Mouse (Mus musculus) hindbrain, embryonic 15.5 days (tissue): ENCODE measurements around the gene Mtor. TPM values are rescaled to one million over a fixed set of nuclear protein-coding genes. Genes with fewer than 3 reads are reported as not detected.

Source experiments
- ATAC-seq: fragments of 200-750 bp; cut with Nextera tagmentation; 2 replicates; pipeline ENCODE4 v1.8.0; 2017; ENCODE audit warnings: low read depth, moderate number of reproducible peaks, moderate TSS enrichment; ENCODE audit not compliant: low FRiP score
- H3K27ac ChIP-seq: fragments of 300-500 bp; sonication (generic); replicated peaks from 2 replicates; pipeline ENCODE4 v1.5.1; 2015; ENCODE audit warnings: mild to moderate bottlenecking, inconsistent platforms
- H3K27me3 ChIP-seq: fragments of 300-500 bp; sonication (generic); 2 replicates; pipeline ENCODE4 v1.6.1; 2015; ENCODE audit warnings: control low read depth, inconsistent platforms
- H3K36me3 ChIP-seq: fragments of 300-500 bp; sonication (generic); 2 replicates; pipeline ENCODE4 v1.6.1; 2015; ENCODE audit warnings: control low read depth, inconsistent platforms
- H3K4me1 ChIP-seq: fragments of 300-500 bp; sonication (generic); replicated peaks from 2 replicates; pipeline ENCODE4 v1.6.1; 2015; ENCODE audit warnings: control low read depth, inconsistent platforms
- H3K4me2 ChIP-seq: fragments of 300-500 bp; sonication (generic); 2 replicates; pipeline ENCODE4 v1.6.1; 2015; ENCODE audit warnings: moderate library complexity, mild to moderate bottlenecking, inconsistent platforms
- H3K4me3 ChIP-seq: fragments of 300-500 bp; sonication (generic); 2 replicates; pipeline ENCODE4 v1.5.1; 2015; ENCODE audit warnings: mild to moderate bottlenecking, inconsistent platforms
- H3K9ac ChIP-seq: fragments of 300-500 bp; sonication (generic); 2 replicates; pipeline ENCODE4 v1.6.1; 2015; ENCODE audit warnings: inconsistent platforms
- H3K9me3 ChIP-seq: fragments of 300-500 bp; sonication (generic); 2 replicates; pipeline ENCODE4 v1.6.1; 2016; ENCODE audit warnings: control low read depth, inconsistent platforms
- WGBS: fragments of 180-500 bp; shearing (Covaris S2); methylation state at CpG from one replicate; pipeline ENCODE4 v1.1.7; 2015; 5-methylcytosine and 5-hydroxymethylcytosine counted together
- polyA plus RNA-seq: library from polyadenylated mRNA; unstranded; fragments of >200 nt; fragmentation: Nextera tagmentation; extraction: Ambion mirVana; gene quantifications from 2 replicates; pipeline ENCODE4 v1.2.1, GENCODE M21; 2015

Mtor gene
- polyA plus RNA-seq, 1 experiment from 2014 or later: 22.7 TPM

- no peaks in the 10 kb centered on the region for H3K9me3 ChIP-seq
- WGBS: 88% methylated on average over 11 of the region's 11 CpGs
- H3K27ac ChIP-seq: no peak overlapping the region
- peaks cover 94% of the 10 kb centered on the region for H3K36me3 ChIP-seq
- no peaks in the 10 kb centered on the region for H3K4me1 ChIP-seq
- no peak overlapping the region for H3K4me2 ChIP-seq
- no peak overlapping the region for H3K9ac ChIP-seq
- H3K27me3 ChIP-seq: no peaks in the 10 kb centered on the region
- H3K4me3 ChIP-seq: no peak overlapping the region
- no peak for ATAC-seq
Observed at GRCm38 (mm10) chr4:148469487-148470252, 21.3 kb downstream of the Mtor start.

GRCm38 (mm10) chr4:148471363-148471806 lies 23.0 kb downstream of the Mtor start:
- ATAC-seq: no peak
- 57% methylated on average over 10 of the region's 10 CpGs for WGBS
- Histone ChIP-seq H3K9me3 (no peaks in the 10 kb centered on the region), H3K36me3 (peaks cover 94% of the 10 kb centered on the region), H3K4me2 (no peak overlapping the region), H3K9ac (no peak overlapping the region), H3K4me3 (no peak overlapping the region), H3K27ac (no peak overlapping the region), H3K4me1 (no peaks in the 10 kb centered on the region), H3K27me3 (no peaks in the 10 kb centered on the region)

- Histone ChIP-seq H3K9ac (no peak overlapping the region), H3K27me3 (no peaks in the 10 kb centered on the region), H3K4me3 (no peak overlapping the region), H3K9me3 (no peaks in the 10 kb centered on the region), H3K4me2 (no peak overlapping the region), H3K27ac (no peak overlapping the region), H3K36me3 (peaks cover 98% of the 10 kb centered on the region), H3K4me1 (no peaks in the 10 kb centered on the region)
- 94% methylated on average over 8 of the region's 8 CpGs for WGBS
- no peak for ATAC-seq
Observed at GRCm38 (mm10) chr4:148472436-148473174, 24.2 kb downstream of the Mtor start.

GRCm38 (mm10) chr4:148473496-148473895 lies 25.1 kb downstream of the Mtor start:
- H3K9me3 ChIP-seq: no peaks in the 10 kb centered on the region

GRCm38 (mm10) chr4:148480245-148480644 lies 31.8 kb downstream of the Mtor start:
- H3K9me3 ChIP-seq: no peaks in the 10 kb centered on the region
- no peak overlapping the region for H3K27ac ChIP-seq
- H3K4me2 ChIP-seq: no peak overlapping the region
- no peak for ATAC-seq
- H3K9ac ChIP-seq: no peak overlapping the region
- WGBS: 98% methylated on average over 2 of the region's 2 CpGs
- no peak overlapping the region for H3K4me3 ChIP-seq
- no peaks in the 10 kb centered on the region for H3K27me3 ChIP-seq
- peaks cover 92% of the 10 kb centered on the region for H3K36me3 ChIP-seq
- H3K4me1 ChIP-seq: no peaks in the 10 kb centered on the region

More at GRCm38 (mm10) chr4:148473496-148473895, 25.1 kb downstream of the Mtor start:
- WGBS: 85% methylated on average over 5 of the region's 5 CpGs
- Histone ChIP-seq H3K9ac (no peak overlapping the region), H3K4me3 (no peak overlapping the region), H3K36me3 (peaks cover 93% of the 10 kb centered on the region), H3K4me2 (no peak overlapping the region), H3K27ac (no peak overlapping the region), H3K4me1 (no peaks in the 10 kb centered on the region), H3K27me3 (no peaks in the 10 kb centered on the region)
- ATAC-seq: no peak

GRCm38 (mm10) chr4:148481557-148482168 lies 33.3 kb downstream of the Mtor start:
- Histone ChIP-seq H3K36me3 (peaks cover 92% of the 10 kb centered on the region), H3K4me1 (no peaks in the 10 kb centered on the region), H3K9ac (no peak overlapping the region), H3K4me2 (no peak overlapping the region), H3K27ac (no peak overlapping the region), H3K4me3 (no peak overlapping the region), H3K27me3 (no peaks in the 10 kb centered on the region), H3K9me3 (no peaks in the 10 kb centered on the region)
- no peak for ATAC-seq
- WGBS: 85% methylated on average over 2 of the region's 2 CpGs

GRCm38 (mm10) chr4:148484511-148484910 lies 36.1 kb downstream of the Mtor start:
- H3K9me3 ChIP-seq: no peaks in the 10 kb centered on the region
- H3K36me3 ChIP-seq: peaks cover 93% of the 10 kb centered on the region
- no peaks in the 10 kb centered on the region for H3K27me3 ChIP-seq
- no peak overlapping the region for H3K27ac ChIP-seq
- 96% methylated on average over 12 of the region's 12 CpGs for WGBS
- H3K4me2 ChIP-seq: no peak overlapping the region
- H3K9ac ChIP-seq: no peak overlapping the region
- ATAC-seq: no peak
- H3K4me1 ChIP-seq: no peaks in the 10 kb centered on the region
- no peak overlapping the region for H3K4me3 ChIP-seq

GRCm38 (mm10) chr4:148487841-148488240 lies 39.4 kb downstream of the Mtor start:
- Histone ChIP-seq H3K27me3 (no peaks in the 10 kb centered on the region), H3K4me3 (no peak overlapping the region), H3K27ac (no peak overlapping the region), H3K36me3 (peaks cover 93% of the 10 kb centered on the region), H3K9me3 (no peaks in the 10 kb centered on the region), H3K9ac (no peak overlapping the region), H3K4me2 (no peak overlapping the region), H3K4me1 (no peaks in the 10 kb centered on the region)
- no peak for ATAC-seq
- WGBS: 81% methylated on average over 2 of the region's 2 CpGs

- no peaks in the 10 kb centered on the region for H3K4me1 ChIP-seq
- H3K4me2 ChIP-seq: no peak overlapping the region
- H3K4me3 ChIP-seq: no peak overlapping the region
- H3K27me3 ChIP-seq: no peaks in the 10 kb centered on the region
- ATAC-seq: no peak
- no peak overlapping the region for H3K9ac ChIP-seq
- H3K9me3 ChIP-seq: no peaks in the 10 kb centered on the region
- H3K27ac ChIP-seq: no peak overlapping the region
- peaks cover 77% of the 10 kb centered on the region for H3K36me3 ChIP-seq
- WGBS: 77% methylated on average over 6 of the region's 6 CpGs
Observed at GRCm38 (mm10) chr4:148490502-148490901, 42.1 kb downstream of the Mtor start.

GRCm38 (mm10) chr4:148491448-148491847 lies 43.0 kb downstream of the Mtor start:
- Histone ChIP-seq H3K36me3 (peaks cover 68% of the 10 kb centered on the region), H3K4me3 (no peak overlapping the region), H3K27me3 (no peaks in the 10 kb centered on the region), H3K4me1 (peaks cover 8% of the 10 kb centered on the region; the same call in 1 of the 2 replicates), H3K9ac (no peak overlapping the region), H3K27ac (no peak overlapping the region), H3K4me2 (no peak overlapping the region), H3K9me3 (no peaks in the 10 kb centered on the region)
- no peak for ATAC-seq
- WGBS: 76% methylated on average over 7 of the region's 7 CpGs

- no peaks in the 10 kb centered on the region for H3K9me3 ChIP-seq
- peaks cover 52% of the 10 kb centered on the region for H3K36me3 ChIP-seq
- H3K4me2 ChIP-seq: no peak overlapping the region
- H3K4me3 ChIP-seq: no peak overlapping the region
- no peak overlapping the region for H3K9ac ChIP-seq
- WGBS: 85% methylated on average over 6 of the region's 6 CpGs
- peak overlapping the region; percentile 46; the same call in 1 of the 2 replicates for H3K27ac ChIP-seq
- H3K27me3 ChIP-seq: no peaks in the 10 kb centered on the region
- ATAC-seq: no peak
- H3K4me1 ChIP-seq: peaks cover 8% of the 10 kb centered on the region; the same call in 1 of the 2 replicates
Observed at GRCm38 (mm10) chr4:148495160-148495559, 46.7 kb downstream of the Mtor start.
